Mouse (Mus musculus): ENCODE data around the gene Copa.

GRCm38 (mm10) chr1:172057491-172057921, 24.8 kb upstream of the Copa start, which contains the start of gene Nhlh1:
- TF ChIP-seq CTCF (IDR thresholded peaks at IDR 0.05; ENCODE audit: low read depth) (no peak), EP300 (IDR thresholded peaks at IDR 0.05; ENCODE audit: low read depth) (no peak)

All from liver, postnatal 0 days (tissue).